Mouse (Mus musculus): ENCODE data around the gene Inafm1. TPM values are rescaled to one million over a fixed set of nuclear protein-coding genes. Genes with fewer than 3 reads are reported as not detected.

Inafm1 gene
- total RNA-seq, 1 experiment, result 2.1 TPM

- Histone ChIP-seq H3K9ac (ENCODE audit: insufficient read depth, low read depth, low read length, poor library complexity, severe bottlenecking) (no peak overlapping the region), H3K4me3 (ENCODE audit: insufficient read depth in 1 of 2, low read depth in 1 of 2, low read length in 2 of 2, poor library complexity in 1 of 2, severe bottlenecking in 1 of 2) (no peak overlapping the region), H3K9me3 (ENCODE audit: control insufficient read depth, insufficient read depth, low read depth, low read length) (no peaks in the 10 kb centered on the region), H3K4me1 (ENCODE audit: control insufficient read depth in 2 of 2, insufficient read depth in 2 of 2, low read length in 2 of 2, poor library complexity in 1 of 2) (peaks cover 0 to 17% of the 10 kb centered on the region in 2 experiments; a peak in 2 of 4 replicates), H3K27ac (ENCODE audit: insufficient read depth, low read depth, low read length, poor library complexity, severe bottlenecking) (no peak overlapping the region), H3K36me3 (ENCODE audit: control insufficient read depth, insufficient read depth, low read length, poor library complexity, severe bottlenecking) (no peaks in the 10 kb centered on the region)
- TF ChIP-seq HCFC1 (IDR thresholded peaks at IDR 0.05; ENCODE audit: borderline replicate concordance, insufficient read depth, low read length), result no peak
- no peak for TF ChIP-seq MAFK (IDR thresholded peaks at IDR 0.05; ENCODE audit: insufficient read depth, low read depth, low read length)
- TF ChIP-seq ZNF384 (IDR thresholded peaks at IDR 0.05; ENCODE audit: low read depth, low read length), result no peak
- TF ChIP-seq ZC3H11A (IDR thresholded peaks at IDR 0.05; ENCODE audit: borderline replicate concordance, low read depth, low read length), result no peak
- TF ChIP-seq CHD2 (IDR thresholded peaks at IDR 0.05; ENCODE audit: low read depth, low read length), result no peak
- no peak for DNase-seq (ENCODE audit: low read depth, low spot score)
- in situ Hi-C loops (cut with MboI; ENCODE audit: low sequenced_read_pairs in 2 of 2, unreplicated experiment in 2 of 2), result no loop called here
Observed at GRCm38 (mm10) chr7:16296146-16296545, 22.7 kb upstream of the Inafm1 start.

DNA sequence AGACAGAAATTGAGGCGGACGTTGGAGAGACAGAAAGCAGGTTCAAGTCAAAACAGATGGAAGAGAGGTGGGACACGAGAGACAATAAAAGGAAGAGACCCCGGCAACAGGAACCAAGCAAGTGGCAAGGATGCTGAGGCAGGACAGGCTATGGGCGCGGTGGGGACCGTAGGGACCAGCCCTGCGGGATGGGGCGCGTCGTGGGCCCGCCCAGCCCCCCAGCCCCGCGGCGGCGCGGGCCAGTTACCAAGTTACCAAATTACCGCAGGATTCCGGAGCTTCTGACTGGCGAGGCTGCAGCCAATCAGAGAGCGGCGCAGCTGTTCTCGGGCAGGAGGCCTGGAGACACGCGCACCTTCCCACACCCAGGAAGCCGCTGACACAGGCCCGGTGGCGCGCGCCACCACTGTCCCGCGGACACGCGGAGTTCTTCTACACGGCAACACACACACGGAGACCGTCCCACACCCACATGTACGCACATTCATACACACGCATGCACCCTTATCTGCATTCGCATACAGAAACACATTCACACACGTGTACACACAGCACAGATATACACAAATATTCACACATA lies 22.0 kb upstream of the Inafm1 start:
- DNase-seq (ENCODE audit: low read depth, low spot score), result peak; percentile 61
- in situ Hi-C loops (cut with MboI; ENCODE audit: low sequenced_read_pairs in 2 of 2, unreplicated experiment in 2 of 2), result no loop called here
- Histone ChIP-seq H3K36me3 (ENCODE audit: control insufficient read depth, insufficient read depth, low read length, poor library complexity, severe bottlenecking) (no peaks in the 10 kb centered on the region), H3K27ac (ENCODE audit: insufficient read depth, low read depth, low read length, poor library complexity, severe bottlenecking) (peak overlapping the region; percentile 91), H3K4me1 (ENCODE audit: control insufficient read depth in 2 of 2, insufficient read depth in 2 of 2, low read length in 2 of 2, poor library complexity in 1 of 2) (peaks cover 0 to 17% of the 10 kb centered on the region in 2 experiments; a peak in 2 of 4 replicates), H3K4me3 (ENCODE audit: insufficient read depth in 1 of 2, low read depth in 1 of 2, low read length in 2 of 2, poor library complexity in 1 of 2, severe bottlenecking in 1 of 2) (peak overlapping the region; percentile 48 to 73), H3K9ac (ENCODE audit: insufficient read depth, low read depth, low read length, poor library complexity, severe bottlenecking) (peak overlapping the region; percentile 72), H3K9me3 (ENCODE audit: control insufficient read depth, insufficient read depth, low read depth, low read length) (no peaks in the 10 kb centered on the region)
- TF ChIP-seq ZC3H11A (IDR thresholded peaks at IDR 0.05; ENCODE audit: borderline replicate concordance, low read depth, low read length) (no peak), MAFK (IDR thresholded peaks at IDR 0.05; ENCODE audit: insufficient read depth, low read depth, low read length) (no peak), CHD2 (IDR thresholded peaks at IDR 0.05; ENCODE audit: low read depth, low read length) (no peak), HCFC1 (IDR thresholded peaks at IDR 0.05; ENCODE audit: borderline replicate concordance, insufficient read depth, low read length) (no peak), ZNF384 (IDR thresholded peaks at IDR 0.05; ENCODE audit: low read depth, low read length) (no peak)

- no peaks in the 10 kb centered on the region for H3K36me3 ChIP-seq (ENCODE audit: control insufficient read depth, insufficient read depth, low read length, poor library complexity, severe bottlenecking)
- peaks cover 0 to 17% of the 10 kb centered on the region in 2 experiments; a peak in 2 of 4 replicates for H3K4me1 ChIP-seq (ENCODE audit: control insufficient read depth in 2 of 2, insufficient read depth in 2 of 2, low read length in 2 of 2, poor library complexity in 1 of 2)
- in situ Hi-C loops (cut with MboI; ENCODE audit: low sequenced_read_pairs in 2 of 2, unreplicated experiment in 2 of 2), result no loop called here
- peak overlapping the region; percentile 72 for H3K9ac ChIP-seq (ENCODE audit: insufficient read depth, low read depth, low read length, poor library complexity, severe bottlenecking)
- H3K27ac ChIP-seq (ENCODE audit: insufficient read depth, low read depth, low read length, poor library complexity, severe bottlenecking), result peak overlapping the region; percentile 91
- TF ChIP-seq ZC3H11A (IDR thresholded peaks at IDR 0.05; ENCODE audit: borderline replicate concordance, low read depth, low read length) (peak; percentile 68), CHD2 (IDR thresholded peaks at IDR 0.05; ENCODE audit: low read depth, low read length) (no peak), HCFC1 (IDR thresholded peaks at IDR 0.05; ENCODE audit: borderline replicate concordance, insufficient read depth, low read length) (peak; percentile 61; the same call in 1 of the 2 replicates), MAFK (IDR thresholded peaks at IDR 0.05; ENCODE audit: insufficient read depth, low read depth, low read length) (no peak)
- no peaks in the 10 kb centered on the region for H3K9me3 ChIP-seq (ENCODE audit: control insufficient read depth, insufficient read depth, low read depth, low read length)
- peak overlapping the region; percentile 48 to 73 for H3K4me3 ChIP-seq (ENCODE audit: insufficient read depth in 1 of 2, low read depth in 1 of 2, low read length in 2 of 2, poor library complexity in 1 of 2, severe bottlenecking in 1 of 2)
- peak; percentile 86 for DNase-seq (ENCODE audit: low read depth, low spot score)
Observed at GRCm38 (mm10) chr7:16294837-16295236, 21.4 kb upstream of the Inafm1 start.

GRCm38 (mm10) chr7:16294346-16294745 lies 20.9 kb upstream of the Inafm1 start:
- Histone ChIP-seq H3K9me3 (ENCODE audit: control insufficient read depth, insufficient read depth, low read depth, low read length) (no peaks in the 10 kb centered on the region), H3K27ac (ENCODE audit: insufficient read depth, low read depth, low read length, poor library complexity, severe bottlenecking) (no peak overlapping the region), H3K4me3 (ENCODE audit: insufficient read depth in 1 of 2, low read depth in 1 of 2, low read length in 2 of 2, poor library complexity in 1 of 2, severe bottlenecking in 1 of 2) (peak overlapping the region in 1 of 2 experiments; percentile 73; a peak in 1 of 4 replicates), H3K4me1 (ENCODE audit: control insufficient read depth in 2 of 2, insufficient read depth in 2 of 2, low read length in 2 of 2, poor library complexity in 1 of 2) (peaks cover 0 to 17% of the 10 kb centered on the region in 2 experiments; a peak in 2 of 4 replicates), H3K36me3 (ENCODE audit: control insufficient read depth, insufficient read depth, low read length, poor library complexity, severe bottlenecking) (no peaks in the 10 kb centered on the region), H3K9ac (ENCODE audit: insufficient read depth, low read depth, low read length, poor library complexity, severe bottlenecking) (no peak overlapping the region)
- in situ Hi-C loops (cut with MboI; ENCODE audit: low sequenced_read_pairs in 2 of 2, unreplicated experiment in 2 of 2), result no loop called here
- TF ChIP-seq MAFK (IDR thresholded peaks at IDR 0.05; ENCODE audit: insufficient read depth, low read depth, low read length) (no peak), ZNF384 (IDR thresholded peaks at IDR 0.05; ENCODE audit: low read depth, low read length) (no peak), CHD2 (IDR thresholded peaks at IDR 0.05; ENCODE audit: low read depth, low read length) (no peak), HCFC1 (IDR thresholded peaks at IDR 0.05; ENCODE audit: borderline replicate concordance, insufficient read depth, low read length) (no peak), ZC3H11A (IDR thresholded peaks at IDR 0.05; ENCODE audit: borderline replicate concordance, low read depth, low read length) (no peak)
- no peak for DNase-seq (ENCODE audit: low read depth, low spot score)
